Mouse (Mus musculus) limb, embryonic 11.5 days (tissue): ENCODE data around the gene Zfp991. TPM values are rescaled to one million over a fixed set of nuclear protein-coding genes. Genes with fewer than 3 reads are reported as not detected.
"Not testable (repeated sequence)": the region's sequence is repeated elsewhere in the genome, so short reads cannot be mapped to it uniquely, and the experiment has no call there.

Source experiments
- ATAC-seq: fragments of 200-750 bp; cut with Nextera tagmentation; 2 replicates; pipeline ENCODE4 v1.8.0; 2017; ENCODE audit warnings: low read depth; ENCODE audit not compliant: insufficient number of reproducible peaks, low FRiP score, low TSS enrichment
- DNase-seq: peaks from one replicate; pipeline ENCODE4 v3.0.0-alpha.2; 2015; ENCODE audit warnings: low spot score
- H3K27ac ChIP-seq: fragments of 300-500 bp; sonication (generic); replicated peaks from 2 replicates; pipeline ENCODE4 v1.5.1; 2014; ENCODE audit warnings: low read depth, mild to moderate bottlenecking, low read length
- H3K27me3 ChIP-seq: fragments of 300-500 bp; sonication (generic); 2 replicates; pipeline ENCODE4 v1.6.1; 2014; ENCODE audit warnings: mild to moderate bottlenecking, low read length, mixed read lengths; ENCODE audit not compliant: control insufficient read depth, insufficient read depth
- H3K36me3 ChIP-seq: fragments of 300-500 bp; sonication (generic); 2 replicates; pipeline ENCODE4 v1.6.1; 2014; ENCODE audit warnings: mild to moderate bottlenecking, low read length, moderate library complexity, mixed read lengths; ENCODE audit not compliant: control insufficient read depth, insufficient read depth
- H3K4me1 ChIP-seq: fragments of 300-500 bp; sonication (generic); 2 replicates; pipeline ENCODE4 v1.6.1; 2014; ENCODE audit warnings: low read length, mixed read lengths; ENCODE audit not compliant: control insufficient read depth, insufficient read depth
- H3K4me2 ChIP-seq: fragments of 300-500 bp; sonication (generic); 2 replicates; pipeline ENCODE4 v1.6.1; 2014; ENCODE audit warnings: low read depth, mild to moderate bottlenecking, moderate library complexity; ENCODE audit not compliant: severe bottlenecking
- H3K4me3 ChIP-seq: fragments of 300-500 bp; sonication (generic); 2 replicates; pipeline ENCODE4 v1.5.1; 2014; ENCODE audit warnings: low read depth, low read length
- H3K9ac ChIP-seq: fragments of 300-500 bp; sonication (generic); 2 replicates; pipeline ENCODE4 v1.6.1; 2014; ENCODE audit warnings: mild to moderate bottlenecking, low read length
- H3K9me3 ChIP-seq: fragments of 300-500 bp; sonication (generic); 2 replicates; pipeline ENCODE4 v1.6.1; 2016; ENCODE audit warnings: low read length; ENCODE audit not compliant: control insufficient read depth
- WGBS: fragments of 180-500 bp; shearing (Covaris S2); extraction: QIAGEN DNeasy Blood & Tissue Kit; methylation state at CpG from one replicate; pipeline ENCODE4 v1.1.7; 2014; 5-methylcytosine and 5-hydroxymethylcytosine counted together
- polyA plus RNA-seq: library from polyadenylated mRNA; unstranded; fragments of >200 nt; fragmentation: Nextera tagmentation; extraction: Ambion mirVana; gene quantifications from 2 replicates; pipeline ENCODE4 v1.2.1, GENCODE M21; 2014

Gene Zfp991
- polyA plus RNA-seq, 1 experiment from 2014 or later = 10.8 TPM

GRCm38 (mm10) chr4:147125326-147125725 lies 6.5 kb upstream of the Zfp991 start:
- not testable (repeated sequence) for DNase-seq, ATAC-seq, H3K36me3 ChIP-seq, H3K27me3 ChIP-seq, H3K4me1 ChIP-seq, H3K9me3 ChIP-seq, H3K27ac ChIP-seq
- WGBS = 15% methylated on average over 4 of the region's 4 CpGs
- Histone ChIP-seq H3K4me3 (peak overlapping the region; percentile 72), H3K4me2 (peak overlapping the region; percentile 90), H3K9ac (peak overlapping the region; percentile 97)

DNA sequence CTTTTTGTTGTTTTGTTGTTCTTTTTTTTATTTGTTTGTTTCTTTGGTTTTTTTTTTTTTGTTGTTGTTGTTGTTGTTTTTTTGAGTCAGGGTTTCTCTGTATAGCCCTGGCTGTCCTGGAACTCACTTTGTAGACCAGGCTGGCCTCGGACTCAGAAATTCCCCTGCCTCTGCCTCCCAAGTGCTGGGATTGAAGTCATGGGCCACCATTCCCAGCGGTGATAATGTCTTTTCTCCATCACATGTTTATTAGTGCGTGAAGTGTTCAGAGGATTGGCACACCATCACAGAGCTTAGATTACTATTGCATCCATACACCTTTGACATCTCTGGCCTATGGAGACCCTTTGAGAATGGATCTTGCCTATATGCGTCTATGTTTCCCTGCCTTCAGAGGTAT lies 6.0 kb upstream of the Zfp991 start:
- not testable (repeated sequence) for H3K4me1 ChIP-seq, H3K27me3 ChIP-seq, H3K36me3 ChIP-seq, H3K27ac ChIP-seq, H3K9me3 ChIP-seq, H3K4me2 ChIP-seq, H3K9ac ChIP-seq, DNase-seq, H3K4me3 ChIP-seq, ATAC-seq
- 88% methylated on average over 4 of the region's 4 CpGs for WGBS

GRCm38 (mm10) chr4:147126435-147126834 lies 5.4 kb upstream of the Zfp991 start:
- ATAC-seq = not testable (repeated sequence)

GRCm38 (mm10) chr4:147127137-147127536 lies 4.7 kb upstream of the Zfp991 start:
- H3K36me3 ChIP-seq, H3K4me3 ChIP-seq, H3K9me3 ChIP-seq, H3K27me3 ChIP-seq, H3K27ac ChIP-seq, ATAC-seq, H3K4me2 ChIP-seq, H3K4me1 ChIP-seq, DNase-seq, H3K9ac ChIP-seq: not testable (repeated sequence)
- WGBS = 87% methylated on average over 2 of the region's 2 CpGs

More at GRCm38 (mm10) chr4:147126435-147126834, 5.4 kb upstream of the Zfp991 start:
- H3K36me3 ChIP-seq, H3K4me2 ChIP-seq, H3K9me3 ChIP-seq, H3K4me1 ChIP-seq, H3K27me3 ChIP-seq, H3K27ac ChIP-seq, DNase-seq, H3K9ac ChIP-seq, H3K4me3 ChIP-seq: not testable (repeated sequence)
- WGBS = 74% methylated on average over 2 of the region's 2 CpGs

DNA sequence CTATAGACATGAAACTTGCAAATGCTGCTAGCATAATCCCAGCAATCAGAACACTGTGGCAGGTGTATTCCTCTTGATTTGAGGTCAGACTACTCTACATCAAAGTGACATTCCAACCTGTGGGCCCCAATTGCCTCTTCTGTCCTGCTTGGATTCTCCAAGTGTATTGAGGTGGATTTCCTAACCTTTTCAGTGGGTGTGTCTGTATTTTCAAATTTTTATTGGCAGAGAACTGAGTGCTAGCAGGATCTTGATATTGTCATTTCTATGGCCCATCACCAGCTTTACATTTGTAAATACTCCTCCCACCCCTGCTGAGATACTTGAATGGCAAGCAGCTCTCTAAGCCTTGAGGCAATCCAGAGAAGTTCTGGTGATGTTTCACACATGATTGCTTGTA lies 3.7 kb upstream of the Zfp991 start:
- not testable (repeated sequence) for H3K36me3 ChIP-seq, H3K4me2 ChIP-seq, H3K27me3 ChIP-seq, ATAC-seq, H3K27ac ChIP-seq, H3K9me3 ChIP-seq, H3K4me3 ChIP-seq, H3K9ac ChIP-seq, H3K4me1 ChIP-seq
- peak; percentile 19 for DNase-seq

DNA sequence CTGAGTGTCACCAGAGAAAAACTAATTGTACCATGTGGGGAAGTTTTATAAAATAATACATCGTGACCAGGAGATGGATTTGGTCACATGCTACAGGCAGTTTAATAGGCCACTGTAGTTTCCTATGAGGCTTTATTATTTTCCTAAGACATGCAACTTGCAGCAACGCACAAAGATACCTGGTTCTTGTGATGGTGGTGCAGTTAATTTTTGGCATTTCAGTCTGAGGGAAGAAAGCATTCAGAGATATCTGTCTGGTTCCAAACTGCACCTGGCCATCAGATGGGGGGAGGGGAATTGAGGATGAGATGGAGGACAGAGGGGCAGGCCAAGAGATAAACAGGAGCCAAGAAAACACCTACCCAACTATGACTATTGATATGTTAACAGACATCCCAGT lies 1.8 kb downstream of the Zfp991 start:
- ATAC-seq, H3K27ac ChIP-seq, H3K27me3 ChIP-seq, H3K9me3 ChIP-seq, H3K4me1 ChIP-seq, H3K4me2 ChIP-seq, H3K36me3 ChIP-seq, H3K9ac ChIP-seq, H3K4me3 ChIP-seq: not testable (repeated sequence)
- WGBS = 56% methylated on average over 2 of the region's 2 CpGs
- DNase-seq = peak; percentile 16

DNA sequence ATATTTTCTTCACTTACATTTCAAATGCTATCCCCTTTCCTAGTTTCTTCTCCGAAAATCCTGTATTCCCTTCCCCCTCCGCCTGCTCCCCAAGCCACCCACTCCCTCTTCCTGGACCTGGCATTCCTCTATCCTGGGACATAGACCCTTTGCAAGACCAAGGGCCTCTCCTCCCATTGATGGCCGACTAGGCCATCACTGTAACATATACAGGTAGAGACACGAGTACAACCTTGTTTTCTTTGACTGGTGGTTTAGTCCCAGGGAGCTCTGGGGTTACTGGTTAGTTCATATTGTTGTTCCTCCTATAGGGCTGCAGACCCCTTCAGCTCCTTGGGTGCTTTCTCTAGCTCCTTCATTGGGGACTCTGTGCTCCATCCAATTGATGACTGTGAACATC lies 9.9 kb downstream of the Zfp991 start:
- H3K27ac ChIP-seq, H3K4me3 ChIP-seq, H3K27me3 ChIP-seq, H3K4me1 ChIP-seq, H3K9me3 ChIP-seq, H3K36me3 ChIP-seq, H3K9ac ChIP-seq, DNase-seq, H3K4me2 ChIP-seq: not testable (repeated sequence)
- 83% methylated on average over 4 of the region's 4 CpGs for WGBS
- peak; percentile 57; the same call in 1 of the 2 replicates for ATAC-seq

- H3K36me3 ChIP-seq, H3K9ac ChIP-seq, H3K4me2 ChIP-seq, H3K9me3 ChIP-seq, H3K4me3 ChIP-seq, ATAC-seq, H3K27ac ChIP-seq, H3K4me1 ChIP-seq, H3K27me3 ChIP-seq: not testable (repeated sequence)
- 100% methylated on average over 2 of the region's 2 CpGs for WGBS
- DNase-seq = peak; percentile 2
Measured at GRCm38 (mm10) chr4:147165282-147165681, 33.4 kb downstream of the Zfp991 start.

- not testable (repeated sequence) for H3K9me3 ChIP-seq, H3K27me3 ChIP-seq, H3K4me3 ChIP-seq, H3K36me3 ChIP-seq, H3K4me1 ChIP-seq, DNase-seq, H3K9ac ChIP-seq, H3K27ac ChIP-seq, H3K4me2 ChIP-seq, ATAC-seq
- WGBS = 89% methylated on average over 2 of the region's 2 CpGs
Measured at GRCm38 (mm10) chr4:147170547-147170946, 38.7 kb downstream of the Zfp991 start.
